Mouse (Mus musculus): ENCODE data around the gene N4bp1.

DNA sequence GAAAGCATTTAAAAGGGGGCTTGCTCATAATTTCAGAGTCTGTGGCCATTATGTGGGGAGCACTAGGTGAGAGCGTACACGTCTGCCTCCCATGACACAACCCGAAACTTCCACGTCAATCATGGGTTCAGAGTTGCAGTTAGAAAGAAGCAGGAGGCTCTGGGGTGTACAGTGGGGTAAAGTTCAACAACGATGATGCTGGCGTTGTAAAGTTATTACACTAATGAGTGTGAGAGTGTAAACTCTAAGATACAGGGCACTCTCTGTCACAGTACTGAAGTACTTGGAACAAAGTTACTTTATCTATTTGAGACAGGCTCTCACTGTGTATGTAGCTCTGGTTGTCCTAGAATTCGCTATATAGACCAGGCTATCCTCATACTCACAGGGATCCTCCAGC is 35.0 kb upstream of the N4bp1 start:
- TF ChIP-seq POLR2A (IDR thresholded peaks at IDR 0.05; ENCODE audit: low read depth, low read length) (no peak), CTCF (IDR thresholded peaks at IDR 0.05; ENCODE audit: extremely low read depth, insufficient read depth, insufficient read length, insufficient replicate concordance) (no peak)

Data from spleen, adult 2 months (tissue).